Mouse (Mus musculus) c-Kit-positive CD71-negative TER-119-negative erythroid progenitor cells, embryonic 14.5 days (primary cell): ENCODE measurements around the gene Oser1.

Experiments used
- DNase-seq: peaks from one replicate; pipeline ENCODE4 v3.0.0-alpha.2; 2013; ENCODE audit warnings: low read depth

Gene Oser1

DNA sequence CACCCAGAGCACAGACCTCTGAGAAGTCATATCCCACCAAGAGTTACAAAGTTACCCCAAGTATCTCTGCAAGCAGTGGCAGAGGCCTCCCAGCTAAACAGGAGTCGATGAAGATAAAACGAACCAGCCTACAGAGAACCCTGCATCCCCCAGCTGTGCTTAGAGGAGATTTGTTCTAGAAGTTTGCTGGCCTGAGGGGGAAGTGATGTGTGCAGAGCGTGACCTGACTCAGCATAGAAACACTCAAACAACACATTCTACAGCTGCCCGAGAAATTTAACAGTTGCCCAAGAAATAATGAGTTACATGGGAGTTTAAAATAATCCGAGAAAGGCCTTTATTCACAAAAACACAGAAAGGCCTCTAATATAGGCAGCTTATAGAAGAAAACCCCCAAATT is 65.8 kb downstream of the Oser1 start:
- no peak for DNase-seq

DNA sequence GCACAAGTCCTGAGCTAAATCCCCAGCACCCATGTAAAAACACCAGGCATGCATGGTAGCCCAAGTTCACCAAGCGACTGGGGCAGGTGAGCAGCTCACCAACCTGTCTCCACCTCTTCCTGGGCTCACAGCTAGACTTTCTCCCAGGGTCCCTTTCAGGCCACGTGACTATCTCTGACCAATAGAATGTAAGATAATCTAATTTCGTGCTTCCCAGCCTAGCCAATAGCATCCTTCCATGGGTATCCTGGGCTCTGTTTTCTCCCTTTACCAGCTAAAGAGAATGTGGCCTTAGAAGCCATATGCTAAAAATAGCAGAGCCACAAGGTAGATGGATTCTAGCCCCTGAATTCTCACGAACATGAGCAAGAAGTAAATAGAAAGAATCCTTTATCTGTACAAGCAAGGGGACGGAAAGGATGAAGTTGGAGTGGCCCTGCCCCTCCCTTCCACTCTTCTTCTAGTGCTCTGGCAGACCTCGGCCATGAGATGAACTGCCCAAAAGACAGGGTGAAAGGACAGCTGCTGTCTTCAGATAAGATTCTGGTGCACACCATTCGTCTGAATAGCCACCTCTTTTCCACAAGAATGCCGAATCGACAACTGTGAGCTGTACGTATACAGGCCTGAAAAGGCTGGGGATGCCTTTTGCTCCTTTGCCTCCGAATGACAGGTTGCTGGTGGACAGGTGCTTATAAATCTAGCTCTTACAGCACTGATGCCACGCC is 68.2 kb downstream of the Oser1 start:
- no peak for DNase-seq
